Mouse (Mus musculus) limb, embryonic 12.5 days (tissue): ENCODE measurements around the gene Naaladl1. TPM values are rescaled to one million over a fixed set of nuclear protein-coding genes. Genes with fewer than 3 reads are reported as not detected.

Source experiments
- ATAC-seq: fragments of 200-750 bp; cut with Nextera tagmentation; 2 replicates; pipeline ENCODE4 v1.8.0; 2017; ENCODE audit warnings: low read depth, moderate TSS enrichment; ENCODE audit not compliant: insufficient number of reproducible peaks, insufficient read depth, low FRiP score, low TSS enrichment
- H3K27ac ChIP-seq: fragments of 300-500 bp; sonication (generic); 2 replicates; pipeline ENCODE4 v1.5.1; 2016; ENCODE audit warnings: mild to moderate bottlenecking, moderate library complexity
- H3K27me3 ChIP-seq: fragments of 300-500 bp; sonication (generic); 2 replicates; pipeline ENCODE4 v1.6.1; 2016; ENCODE audit warnings: mild to moderate bottlenecking, moderate library complexity
- H3K36me3 ChIP-seq: fragments of 300-500 bp; sonication (generic); 2 replicates; pipeline ENCODE4 v1.6.1; 2016; ENCODE audit warnings: mild to moderate bottlenecking, moderate library complexity
- H3K4me1 ChIP-seq: fragments of 300-500 bp; sonication (generic); replicated peaks from 2 replicates; pipeline ENCODE4 v1.6.1; 2016
- H3K4me2 ChIP-seq: fragments of 300-500 bp; sonication (generic); 2 replicates; pipeline ENCODE4 v1.6.1; 2016; ENCODE audit warnings: mild to moderate bottlenecking, moderate library complexity
- H3K4me3 ChIP-seq: fragments of 300-500 bp; sonication (generic); replicated peaks from 2 replicates; pipeline ENCODE4 v1.5.1; 2016; ENCODE audit warnings: mild to moderate bottlenecking
- H3K9ac ChIP-seq: fragments of 300-500 bp; sonication (generic); replicated peaks from 2 replicates; pipeline ENCODE4 v1.6.1; 2016; ENCODE audit warnings: mild to moderate bottlenecking, moderate library complexity
- H3K9me3 ChIP-seq: fragments of 300-500 bp; sonication (generic); 2 replicates; pipeline ENCODE4 v1.6.1; 2016; ENCODE audit warnings: mild to moderate bottlenecking, moderate library complexity
- WGBS: fragments of 180-500 bp; shearing (Covaris S2); methylation state at CpG from one replicate; pipeline ENCODE4 v1.1.7; 2016; 5-methylcytosine and 5-hydroxymethylcytosine counted together
- polyA plus RNA-seq: library from polyadenylated mRNA; unstranded; fragments of >200 nt; fragmentation: Nextera tagmentation; extraction: Ambion mirVana; gene quantifications from 2 replicates; pipeline ENCODE4 v1.2.1, GENCODE M21; 2016

The Naaladl1 gene
- polyA plus RNA-seq, 1 experiment from 2014 or later: 0.71 TPM

DNA sequence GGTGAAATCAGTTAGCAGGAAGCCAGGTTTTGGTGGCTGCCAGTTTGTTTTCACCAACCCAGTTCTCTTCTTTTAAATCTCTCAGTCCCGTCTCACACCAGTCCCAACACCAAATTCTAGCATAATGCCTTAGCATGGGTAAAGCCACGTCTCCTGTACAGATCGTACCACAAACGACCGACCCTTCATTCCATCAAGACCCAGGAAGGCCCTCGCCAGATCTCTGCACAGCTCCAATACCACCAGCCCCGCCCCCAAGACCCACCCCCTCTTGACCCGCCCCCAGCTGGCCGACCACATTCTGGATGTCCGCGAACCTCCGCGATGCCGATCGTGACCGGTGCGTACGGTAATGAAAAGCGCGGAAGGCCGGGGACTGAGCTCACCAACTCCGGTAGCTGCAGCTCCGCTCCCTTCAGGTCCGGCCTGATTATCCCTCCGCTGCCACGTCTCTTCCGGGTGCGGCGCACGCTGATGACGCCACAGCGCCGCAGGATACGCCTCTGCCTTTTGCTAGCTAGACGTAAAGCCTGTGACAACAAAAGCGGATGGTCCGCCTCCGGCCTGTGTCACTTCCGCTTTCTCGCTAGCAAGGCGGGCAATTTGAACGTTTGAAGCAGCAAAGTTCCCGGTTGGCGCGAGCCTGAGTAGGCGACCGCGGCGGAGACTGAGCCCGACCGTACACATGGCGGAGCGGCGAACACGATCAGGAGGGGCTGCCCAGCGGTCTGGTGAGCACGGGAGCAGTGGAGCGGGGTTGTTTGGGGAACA, 20.9 kb upstream of the Naaladl1 start, which contains the start of the genes Zfpl1 and Cdca5:
TSS of gene Zfpl1 (minus strand) at position 479 of the 771 bp plus-strand sequence.
TSS of gene Cdca5 (plus strand) at position 506 of the 771 bp plus-strand sequence.
- H3K36me3 ChIP-seq: peaks cover 67% of the 10 kb centered on the region
- no peaks in the 10 kb centered on the region for H3K9me3 ChIP-seq
- peaks cover 17% of the 10 kb centered on the region for H3K4me1 ChIP-seq
- WGBS: under 1% methylated on average over 58 of the region's 58 CpGs
- peak within 1 kb of the TSS; percentile 56 for H3K27ac ChIP-seq
- peak; percentile 89 for ATAC-seq
- H3K4me2 ChIP-seq: peak within 1 kb of the TSS; percentile 96
- no peaks in the 10 kb centered on the region for H3K27me3 ChIP-seq
- peak within 1 kb of the TSS; percentile 70 for H3K9ac ChIP-seq
- H3K4me3 ChIP-seq: peak within 1 kb of the TSS; percentile 81

DNA sequence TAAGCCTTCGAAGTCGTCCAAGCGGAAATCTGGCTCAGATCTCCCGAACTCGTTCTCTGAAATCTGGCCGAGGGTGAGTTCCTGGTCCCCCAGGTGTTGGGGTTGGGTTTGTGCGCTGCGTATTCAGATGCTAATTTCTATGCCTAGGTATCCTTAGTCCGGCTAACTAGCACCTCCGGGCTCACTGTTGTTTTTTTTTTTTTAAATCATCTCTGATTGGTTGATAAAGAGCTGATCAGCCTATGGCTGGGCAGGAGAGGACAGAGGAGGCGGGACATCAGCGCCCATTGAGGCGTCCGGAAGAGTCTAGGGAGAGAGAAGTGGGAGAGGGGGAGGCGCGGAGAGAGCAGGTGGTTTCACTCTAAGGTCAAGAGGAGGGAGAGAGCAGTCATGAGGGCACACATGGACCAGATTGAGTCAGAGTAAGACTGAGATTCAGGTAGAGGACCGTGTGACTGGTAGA, 20.1 kb upstream of the Naaladl1 start:
- 0 out of 2 replicates have a peak, but pooled peaks have one; percentile 34 for ATAC-seq
- H3K4me2 ChIP-seq: peak overlapping the region; percentile 96
- H3K27ac ChIP-seq: peak overlapping the region; percentile 56
- WGBS: 1% methylated on average over 17 of the region's 17 CpGs
- H3K36me3 ChIP-seq: peaks cover 67% of the 10 kb centered on the region
- H3K9ac ChIP-seq: peak overlapping the region; percentile 70
- H3K4me3 ChIP-seq: peak overlapping the region; percentile 81
- no peaks in the 10 kb centered on the region for H3K27me3 ChIP-seq
- peaks cover 17% of the 10 kb centered on the region for H3K4me1 ChIP-seq
- H3K9me3 ChIP-seq: no peaks in the 10 kb centered on the region

DNA sequence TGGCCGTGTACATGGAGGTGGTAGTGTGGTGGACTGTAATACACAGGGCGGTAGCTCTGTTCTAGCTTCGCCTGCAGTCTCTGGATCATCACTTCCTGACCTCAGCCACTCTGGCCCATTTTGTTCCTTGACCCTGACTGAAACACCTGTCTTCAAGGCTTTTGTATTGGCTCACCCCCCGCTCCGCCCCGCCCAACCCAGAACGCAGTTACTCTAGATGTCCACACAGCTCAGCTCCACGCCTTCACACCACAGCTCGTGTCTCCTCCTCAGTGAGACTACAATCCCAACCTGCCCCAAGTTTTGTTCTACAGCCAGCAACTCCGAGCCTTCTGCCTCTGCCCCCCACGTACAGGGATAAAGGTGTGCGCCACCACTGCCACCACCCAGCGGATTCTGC, 16.7 kb upstream of the Naaladl1 start:
- H3K4me3 ChIP-seq: no peak overlapping the region
- ATAC-seq: no peak
- H3K27me3 ChIP-seq: no peaks in the 10 kb centered on the region
- whole genome bisulfite sequencing: 95% methylated on average over 13 of the region's 13 CpGs
- H3K9ac ChIP-seq: no peak overlapping the region
- no peak overlapping the region for H3K4me2 ChIP-seq
- peaks cover 11% of the 10 kb centered on the region for H3K4me1 ChIP-seq
- no peaks in the 10 kb centered on the region for H3K9me3 ChIP-seq
- peaks cover 70% of the 10 kb centered on the region for H3K36me3 ChIP-seq
- H3K27ac ChIP-seq: no peak overlapping the region

DNA sequence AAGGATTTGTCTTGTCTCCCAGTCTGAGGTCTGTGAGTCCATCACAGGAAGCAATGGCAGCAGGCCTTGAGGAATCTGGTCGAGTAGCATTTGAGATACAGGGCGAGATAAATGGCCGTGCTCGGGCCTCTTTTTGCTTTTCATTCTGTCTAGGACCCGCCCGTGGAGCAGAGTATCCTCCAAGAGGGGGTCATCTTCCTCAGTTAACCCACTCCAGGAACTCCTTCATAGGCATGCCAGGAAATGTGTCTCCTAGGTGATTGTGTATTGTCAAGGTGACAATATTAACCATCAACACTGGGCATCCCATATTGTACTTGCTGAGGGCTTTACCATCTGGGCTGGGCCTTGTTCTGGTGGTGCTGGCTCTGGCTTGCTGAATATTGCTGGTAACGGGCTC, 11.5 kb upstream of the Naaladl1 start, which contains the start of gene AC131692.1:
TSS of gene AC131692.1 (plus strand) at position 301 of the 400 bp plus-strand sequence.
- WGBS: 92% methylated on average over 7 of the region's 7 CpGs
- Histone ChIP-seq H3K9ac (no peak within 1 kb of the TSS), H3K27me3 (no peaks in the 10 kb centered on the region), H3K4me1 (no peaks in the 10 kb centered on the region), H3K27ac (no peak within 1 kb of the TSS), H3K4me3 (no peak within 1 kb of the TSS), H3K4me2 (no peak within 1 kb of the TSS), H3K9me3 (no peaks in the 10 kb centered on the region), H3K36me3 (peaks cover 78% of the 10 kb centered on the region)
- no peak for ATAC-seq

DNA sequence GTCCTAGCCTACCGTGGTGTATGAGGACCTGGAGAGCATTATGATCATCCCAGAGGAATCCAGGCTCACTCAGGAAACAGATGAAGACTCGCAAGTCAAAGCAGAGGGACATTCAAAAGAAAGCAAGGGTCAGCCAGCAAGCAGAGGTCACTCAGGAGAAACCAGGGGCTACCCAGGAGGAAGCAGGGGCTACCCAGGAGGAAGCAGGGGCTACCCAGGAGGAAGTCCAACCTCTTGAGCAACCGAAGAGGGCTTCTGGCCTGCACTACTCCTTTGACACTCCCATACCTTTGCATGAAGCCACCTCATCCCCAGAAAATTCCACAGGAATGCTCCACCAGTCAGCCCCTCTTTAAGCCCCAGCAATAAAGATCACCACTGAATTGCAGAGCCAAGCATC, 7.7 kb upstream of the Naaladl1 start:
- WGBS: 88% methylated on average over 3 of the region's 3 CpGs
- Histone ChIP-seq H3K4me1 (no peaks in the 10 kb centered on the region), H3K4me3 (no peak overlapping the region), H3K36me3 (peaks cover 48% of the 10 kb centered on the region), H3K27ac (no peak overlapping the region), H3K27me3 (no peaks in the 10 kb centered on the region), H3K9me3 (no peaks in the 10 kb centered on the region), H3K9ac (no peak overlapping the region), H3K4me2 (no peak overlapping the region)
- no peak for ATAC-seq

DNA sequence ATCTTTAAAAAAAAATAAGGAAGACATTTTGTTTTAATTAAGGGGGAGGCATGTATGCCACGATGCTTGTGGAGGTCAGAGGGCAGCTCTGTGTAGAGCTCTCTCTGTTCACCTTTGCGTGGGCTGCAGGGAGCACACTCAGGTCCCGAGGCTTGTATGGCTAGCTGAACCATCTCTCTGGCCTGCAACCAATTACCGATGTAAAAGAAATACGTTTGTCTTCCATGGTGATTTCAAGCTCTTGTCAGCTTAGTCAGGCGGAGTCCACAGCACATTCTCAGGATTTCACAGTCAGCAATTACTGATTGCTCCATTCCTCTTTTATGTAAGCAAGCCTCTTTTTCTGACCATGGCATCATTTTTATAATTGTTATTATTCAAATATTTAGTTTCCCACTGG, 4.4 kb upstream of the Naaladl1 start:
- H3K4me2 ChIP-seq: no peak overlapping the region
- H3K9me3 ChIP-seq: no peaks in the 10 kb centered on the region
- WGBS: 29% methylated on average over 6 of the region's 6 CpGs
- ATAC-seq: no peak
- no peak overlapping the region for H3K4me3 ChIP-seq
- peaks cover 25% of the 10 kb centered on the region for H3K36me3 ChIP-seq
- H3K9ac ChIP-seq: no peak overlapping the region
- no peak overlapping the region for H3K27ac ChIP-seq
- H3K4me1 ChIP-seq: no peaks in the 10 kb centered on the region
- no peaks in the 10 kb centered on the region for H3K27me3 ChIP-seq

DNA sequence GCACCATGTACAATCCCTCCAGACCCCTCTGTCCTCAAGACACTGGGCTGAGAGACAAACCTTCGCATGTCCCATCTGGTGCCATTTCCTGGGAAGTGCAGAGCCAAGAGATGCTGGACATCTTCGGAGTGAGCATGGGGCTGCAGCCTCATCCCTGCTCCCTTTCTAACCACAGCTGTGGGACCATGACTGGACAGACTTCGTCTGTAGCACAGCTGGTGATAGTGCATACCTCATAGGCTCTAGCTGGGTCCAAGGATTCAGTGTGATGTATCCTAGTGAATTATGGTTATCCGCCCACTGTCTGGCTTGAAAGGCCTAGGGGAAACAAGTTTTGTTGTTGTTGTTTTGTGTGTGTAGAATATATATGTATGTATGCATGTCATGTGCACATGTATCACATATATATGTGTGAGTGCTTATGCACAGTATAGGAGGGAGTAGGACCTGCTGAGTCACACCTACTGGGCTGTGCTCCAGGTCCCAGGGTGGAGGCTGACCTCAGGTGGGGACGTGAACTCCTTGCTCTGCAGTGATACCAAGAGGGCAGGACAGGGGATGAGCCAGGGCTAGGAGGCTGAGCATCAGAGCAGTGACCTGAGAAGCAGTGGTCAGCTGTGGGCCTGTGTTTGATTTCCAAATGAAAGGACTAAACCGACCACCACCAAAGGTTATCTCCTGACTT, 3.3 kb upstream of the Naaladl1 start:
- Histone ChIP-seq H3K4me2 (no peak overlapping the region), H3K4me3 (no peak overlapping the region), H3K27me3 (no peaks in the 10 kb centered on the region), H3K9me3 (no peaks in the 10 kb centered on the region), H3K27ac (no peak overlapping the region), H3K9ac (no peak overlapping the region), H3K4me1 (no peaks in the 10 kb centered on the region), H3K36me3 (peaks cover 16% of the 10 kb centered on the region)
- WGBS: 84% methylated on average over 6 of the region's 6 CpGs
- no peak for ATAC-seq

DNA sequence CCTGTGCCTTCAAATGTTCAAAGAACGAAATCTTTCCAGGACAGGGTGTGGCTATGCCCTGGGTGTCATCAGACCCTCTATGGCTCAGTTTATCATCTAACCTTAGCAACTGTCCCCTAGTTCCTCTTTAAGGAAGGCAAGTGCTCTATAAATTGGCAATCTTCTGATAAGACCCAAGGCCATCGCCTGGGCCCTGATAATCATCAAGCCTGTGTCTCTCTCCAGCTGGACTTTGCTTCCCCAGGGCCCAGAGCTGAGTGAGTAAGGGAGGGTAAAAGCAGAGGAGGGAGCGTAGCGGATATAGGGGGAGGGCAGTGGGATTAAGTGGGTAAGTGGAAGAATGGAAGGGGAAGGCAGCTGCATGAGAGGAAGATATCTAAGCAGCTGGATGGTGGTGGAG, 1.1 kb upstream of the Naaladl1 start:
- ATAC-seq: no peak
- H3K4me1 ChIP-seq: no peaks in the 10 kb centered on the region
- WGBS: 77% methylated on average over 4 of the region's 4 CpGs
- no peak overlapping the region for H3K27ac ChIP-seq
- no peaks in the 10 kb centered on the region for H3K27me3 ChIP-seq
- no peaks in the 10 kb centered on the region for H3K9me3 ChIP-seq
- no peak overlapping the region for H3K4me2 ChIP-seq
- H3K4me3 ChIP-seq: no peak overlapping the region
- H3K36me3 ChIP-seq: peaks cover 6% of the 10 kb centered on the region; the same call in 1 of the 2 replicates
- no peak overlapping the region for H3K9ac ChIP-seq

DNA sequence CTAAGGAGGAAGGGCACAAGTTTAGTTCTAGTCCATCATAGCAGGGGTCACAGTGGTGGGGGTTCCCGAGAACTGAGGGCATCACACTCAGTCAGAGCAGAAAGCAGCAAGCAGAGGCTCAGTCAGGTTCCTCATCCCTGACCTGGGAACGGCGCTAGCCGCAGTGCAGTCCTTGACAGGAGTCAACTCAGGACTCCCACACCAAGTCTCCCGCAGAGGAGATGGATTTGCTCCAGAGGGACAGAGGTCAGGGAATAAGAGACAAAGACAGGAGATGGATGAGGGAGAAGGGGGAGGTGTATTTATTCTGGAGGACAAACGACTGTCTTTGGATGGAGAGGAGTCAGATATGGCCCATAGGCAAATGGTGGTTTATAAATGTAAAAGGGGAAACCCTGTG, 7.5 kb downstream of the Naaladl1 start:
- peaks cover 11% of the 10 kb centered on the region for H3K4me1 ChIP-seq
- no peaks in the 10 kb centered on the region for H3K27me3 ChIP-seq
- no peak overlapping the region for H3K9ac ChIP-seq
- no peak for ATAC-seq
- H3K4me3 ChIP-seq: no peak overlapping the region
- H3K27ac ChIP-seq: no peak overlapping the region
- WGBS: 69% methylated on average over 6 of the region's 6 CpGs
- no peaks in the 10 kb centered on the region for H3K9me3 ChIP-seq
- H3K4me2 ChIP-seq: no peak overlapping the region
- H3K36me3 ChIP-seq: peaks cover 44% of the 10 kb centered on the region

DNA sequence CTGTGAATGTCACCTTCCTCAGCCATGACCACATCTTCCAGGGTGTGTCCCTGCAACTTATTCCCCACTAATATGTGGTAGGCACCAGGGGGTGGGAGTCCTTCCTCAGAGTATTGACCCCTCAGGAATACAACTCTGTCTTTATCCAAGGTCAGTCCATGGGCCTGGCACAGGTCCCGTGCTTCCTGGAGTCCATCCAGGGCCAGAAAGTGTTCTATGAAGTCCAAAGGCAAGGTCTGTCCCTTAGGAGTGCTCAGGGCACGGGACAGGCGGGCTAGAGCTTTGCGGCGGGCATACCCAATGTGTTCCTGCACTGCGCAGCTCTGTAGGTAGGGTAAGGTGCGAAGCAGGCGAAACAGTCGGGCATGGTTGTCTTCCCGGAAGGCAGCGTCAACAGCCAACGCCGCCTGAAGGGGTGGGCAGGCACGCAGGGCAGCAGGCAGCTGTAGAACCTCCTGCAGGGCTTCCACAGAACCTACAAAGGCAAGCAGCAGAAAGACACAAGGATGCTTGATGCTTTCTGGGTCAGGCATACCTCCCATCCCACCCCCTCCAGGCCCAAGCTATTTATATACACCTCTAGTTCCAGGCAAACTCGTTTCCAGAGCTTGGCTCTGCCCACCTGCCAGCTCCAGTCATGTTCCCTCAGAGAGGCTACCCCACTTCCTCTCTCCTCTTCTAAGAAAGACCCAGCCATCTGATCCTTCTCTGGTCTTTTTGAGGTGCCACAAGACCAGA, 10.7 kb downstream of the Naaladl1 start:
- H3K4me2 ChIP-seq: no peak overlapping the region; the same call in 1 of the 2 replicates
- 0 out of 2 replicates have a peak overlapping the region, but pooled peaks have one; percentile 18 for H3K9ac ChIP-seq
- 90% methylated on average over 15 of the region's 15 CpGs for WGBS

More for the DNA sequence above, 10.7 kb downstream of the Naaladl1 start:
- Histone ChIP-seq H3K36me3 (peaks cover 54% of the 10 kb centered on the region), H3K4me3 (no peak overlapping the region), H3K9me3 (no peaks in the 10 kb centered on the region), H3K27me3 (no peaks in the 10 kb centered on the region), H3K27ac (no peak overlapping the region), H3K4me1 (peaks cover 21% of the 10 kb centered on the region)
- ATAC-seq: no peak
